Mouse (Mus musculus): Measurements from ENCODE around the gene Cldn3.

GRCm38 (mm10) chr5:135008671-135009589 is 22.9 kb downstream of the Cldn3 start, which contains the start of gene Abhd11:
- no peak for TF ChIP-seq EP300 (IDR thresholded peaks at IDR 0.05; ENCODE audit: low read length)
- TF ChIP-seq MAX (IDR thresholded peaks at IDR 0.05; ENCODE audit: low read length) = peak; percentile 75
- TF ChIP-seq CTCF (conservative IDR thresholded peaks at IDR 0.05 in 1 of 2, IDR thresholded peaks at IDR 0.05 in 1 of 2; ENCODE audit: low read depth in 2 of 2, low read length in 2 of 2) = no peak
- peak; percentile 62; the same call in 1 of the 2 replicates for TF ChIP-seq JUND (conservative IDR thresholded peaks at IDR 0.05; ENCODE audit: low read depth, low read length)
- TF ChIP-seq MXI1 (IDR thresholded peaks at IDR 0.05; ENCODE audit: low read depth, low read length) = peak; percentile 77

All from CH12.LX (cell line).